Mouse (Mus musculus): ENCODE data around the gene Slc6a17. TPM values are rescaled to one million over a fixed set of nuclear protein-coding genes. Genes with fewer than 3 reads are reported as not detected.

Gene Slc6a17
- polyA plus RNA-seq, 1 experiment from 2014 or later: 3.1 TPM

- Histone ChIP-seq H3K9me3 (ENCODE audit: control insufficient read depth, low read length) (no peaks in the 10 kb centered on the region), H3K9ac (ENCODE audit: low read length) (no peak overlapping the region), H3K4me1 (ENCODE audit: control insufficient read depth, insufficient read depth, low read length) (no peaks in the 10 kb centered on the region), H3K27ac (replicated peaks; ENCODE audit: low read depth, low read length) (no peak overlapping the region), H3K36me3 (ENCODE audit: control insufficient read depth, insufficient read depth, low read length) (no peaks in the 10 kb centered on the region), H3K4me2 (ENCODE audit: low read depth, severe bottlenecking) (no peak overlapping the region), H3K4me3 (ENCODE audit: low read depth, low read length) (no peak overlapping the region), H3K27me3 (ENCODE audit: control insufficient read depth, insufficient read depth, low read length) (no peaks in the 10 kb centered on the region)
- DNase-seq (ENCODE audit: low spot score) (peak; percentile 62), ATAC-seq (ENCODE audit: insufficient number of reproducible peaks, low FRiP score, low TSS enrichment, low read depth) (no peak)
- 36% methylated on average over 6 of the region's 6 CpGs for WGBS
These were observed 45.6 kb downstream of the Slc6a17 start for GRCm38 (mm10) chr3:107472198-107472597.

DNA sequence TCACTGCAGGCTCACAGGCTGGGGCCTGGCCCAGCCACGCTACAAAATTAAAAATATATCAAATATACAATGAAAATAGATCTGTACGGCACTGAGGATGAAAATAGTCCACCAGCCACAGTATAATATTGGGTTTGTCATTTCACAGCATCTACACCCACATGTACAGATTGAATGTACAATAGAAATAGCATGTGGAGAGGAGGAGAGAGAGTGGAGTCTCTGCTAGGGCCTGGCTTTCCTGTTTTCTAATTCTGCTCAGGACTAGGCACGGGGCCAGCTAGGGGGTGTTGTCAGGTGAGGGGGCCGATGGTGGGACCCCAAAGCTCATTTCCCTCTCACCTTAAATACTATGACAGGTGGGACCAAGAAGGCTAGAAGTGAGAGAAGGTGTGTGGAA, 48.8 kb downstream of the Slc6a17 start:
- DNase-seq (ENCODE audit: low spot score) (no peak), ATAC-seq (ENCODE audit: insufficient number of reproducible peaks, low FRiP score, low TSS enrichment, low read depth) (no peak)
- Histone ChIP-seq H3K4me1 (ENCODE audit: control insufficient read depth, insufficient read depth, low read length) (no peaks in the 10 kb centered on the region), H3K9ac (ENCODE audit: low read length) (no peak overlapping the region), H3K9me3 (ENCODE audit: control insufficient read depth, low read length) (no peaks in the 10 kb centered on the region), H3K4me3 (ENCODE audit: low read depth, low read length) (no peak overlapping the region), H3K4me2 (ENCODE audit: low read depth, severe bottlenecking) (no peak overlapping the region), H3K27ac (replicated peaks; ENCODE audit: low read depth, low read length) (no peak overlapping the region), H3K27me3 (ENCODE audit: control insufficient read depth, insufficient read depth, low read length) (peaks cover 4% of the 10 kb centered on the region; the same call in 1 of the 2 replicates), H3K36me3 (ENCODE audit: control insufficient read depth, insufficient read depth, low read length) (no peaks in the 10 kb centered on the region)
- 81% methylated on average over 4 of the region's 4 CpGs for WGBS

GRCm38 (mm10) chr3:107468106-107468505, 49.7 kb downstream of the Slc6a17 start:
- no peak overlapping the region for H3K4me3 ChIP-seq (ENCODE audit: low read depth, low read length)
- DNase-seq (ENCODE audit: low spot score): no peak
- no peak overlapping the region for H3K9ac ChIP-seq (ENCODE audit: low read length)
- no peaks in the 10 kb centered on the region for H3K9me3 ChIP-seq (ENCODE audit: control insufficient read depth, low read length)
- H3K4me1 ChIP-seq (ENCODE audit: control insufficient read depth, insufficient read depth, low read length): no peaks in the 10 kb centered on the region
- no peaks in the 10 kb centered on the region for H3K36me3 ChIP-seq (ENCODE audit: control insufficient read depth, insufficient read depth, low read length)
- H3K27me3 ChIP-seq (ENCODE audit: control insufficient read depth, insufficient read depth, low read length): peaks cover 4% of the 10 kb centered on the region; the same call in 1 of the 2 replicates
- no peak overlapping the region for H3K4me2 ChIP-seq (ENCODE audit: low read depth, severe bottlenecking)
- H3K27ac ChIP-seq (replicated peaks; ENCODE audit: low read depth, low read length): no peak overlapping the region
- no peak for ATAC-seq (ENCODE audit: insufficient number of reproducible peaks, low FRiP score, low TSS enrichment, low read depth)
- WGBS: 85% methylated on average over 11 of the region's 11 CpGs

DNA sequence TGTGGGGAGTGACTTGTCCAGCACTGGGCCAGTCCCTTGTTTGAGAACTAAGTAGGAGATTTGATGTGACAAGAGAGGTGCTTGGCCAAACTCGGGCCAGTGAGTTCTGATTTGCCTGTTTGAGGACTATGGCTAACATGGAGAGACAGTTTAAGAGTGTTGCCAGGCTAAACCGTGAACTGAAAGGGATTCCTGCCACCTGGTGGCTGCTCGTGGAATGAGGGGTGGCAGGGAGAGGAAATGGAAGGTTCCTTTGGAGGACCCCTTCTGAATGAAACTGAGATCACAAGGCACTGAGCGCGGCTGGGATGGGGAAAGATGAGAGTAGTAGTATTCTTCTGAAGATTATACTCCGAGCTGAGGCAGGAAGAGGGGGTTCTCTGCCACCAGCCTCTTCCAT, 51.2 kb downstream of the Slc6a17 start:
- no peak overlapping the region for H3K4me2 ChIP-seq (ENCODE audit: low read depth, severe bottlenecking)
- no peaks in the 10 kb centered on the region for H3K4me1 ChIP-seq (ENCODE audit: control insufficient read depth, insufficient read depth, low read length)
- H3K9me3 ChIP-seq (ENCODE audit: control insufficient read depth, low read length): no peaks in the 10 kb centered on the region
- no peak overlapping the region for H3K9ac ChIP-seq (ENCODE audit: low read length)
- H3K36me3 ChIP-seq (ENCODE audit: control insufficient read depth, insufficient read depth, low read length): no peaks in the 10 kb centered on the region
- DNase-seq (ENCODE audit: low spot score): peak; percentile 89
- H3K27me3 ChIP-seq (ENCODE audit: control insufficient read depth, insufficient read depth, low read length): peaks cover 8% of the 10 kb centered on the region
- no peak overlapping the region for H3K27ac ChIP-seq (replicated peaks; ENCODE audit: low read depth, low read length)
- 10% methylated on average over 6 of the region's 6 CpGs for WGBS
- H3K4me3 ChIP-seq (ENCODE audit: low read depth, low read length): no peak overlapping the region
- ATAC-seq (ENCODE audit: insufficient number of reproducible peaks, low FRiP score, low TSS enrichment, low read depth): no peak

DNA sequence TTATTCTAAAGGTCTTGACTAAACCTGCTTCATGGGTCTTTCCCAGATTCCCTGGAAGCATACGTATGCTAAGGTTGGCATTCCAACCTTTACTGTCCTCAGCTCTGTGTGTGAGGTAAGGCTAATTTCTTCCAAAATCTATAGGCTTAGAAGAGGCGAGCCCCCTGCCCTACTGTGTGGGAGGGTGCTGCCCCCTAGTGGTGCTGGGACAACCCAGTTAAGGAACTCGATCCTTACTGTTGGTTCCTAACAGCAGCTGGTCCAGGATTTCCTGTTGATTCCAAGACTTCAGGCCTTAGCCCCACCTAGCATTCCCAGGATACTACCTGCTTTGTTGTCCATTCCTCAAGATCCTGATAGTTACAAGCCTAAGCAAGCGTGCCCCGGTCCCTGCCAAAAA, 55.7 kb downstream of the Slc6a17 start:
- WGBS: 15% methylated on average over 5 of the region's 5 CpGs
- Histone ChIP-seq H3K4me1 (ENCODE audit: control insufficient read depth, insufficient read depth, low read length) (peaks cover 19% of the 10 kb centered on the region), H3K9ac (ENCODE audit: low read length) (no peak overlapping the region), H3K27ac (replicated peaks; ENCODE audit: low read depth, low read length) (no peak overlapping the region), H3K36me3 (ENCODE audit: control insufficient read depth, insufficient read depth, low read length) (no peaks in the 10 kb centered on the region), H3K4me3 (ENCODE audit: low read depth, low read length) (no peak overlapping the region), H3K27me3 (ENCODE audit: control insufficient read depth, insufficient read depth, low read length) (peaks cover 51% of the 10 kb centered on the region), H3K9me3 (ENCODE audit: control insufficient read depth, low read length) (no peaks in the 10 kb centered on the region), H3K4me2 (ENCODE audit: low read depth, severe bottlenecking) (no peak overlapping the region)
- DNase-seq (ENCODE audit: low spot score) (peak; percentile 93), ATAC-seq (ENCODE audit: insufficient number of reproducible peaks, low FRiP score, low TSS enrichment, low read depth) (no peak)

DNA sequence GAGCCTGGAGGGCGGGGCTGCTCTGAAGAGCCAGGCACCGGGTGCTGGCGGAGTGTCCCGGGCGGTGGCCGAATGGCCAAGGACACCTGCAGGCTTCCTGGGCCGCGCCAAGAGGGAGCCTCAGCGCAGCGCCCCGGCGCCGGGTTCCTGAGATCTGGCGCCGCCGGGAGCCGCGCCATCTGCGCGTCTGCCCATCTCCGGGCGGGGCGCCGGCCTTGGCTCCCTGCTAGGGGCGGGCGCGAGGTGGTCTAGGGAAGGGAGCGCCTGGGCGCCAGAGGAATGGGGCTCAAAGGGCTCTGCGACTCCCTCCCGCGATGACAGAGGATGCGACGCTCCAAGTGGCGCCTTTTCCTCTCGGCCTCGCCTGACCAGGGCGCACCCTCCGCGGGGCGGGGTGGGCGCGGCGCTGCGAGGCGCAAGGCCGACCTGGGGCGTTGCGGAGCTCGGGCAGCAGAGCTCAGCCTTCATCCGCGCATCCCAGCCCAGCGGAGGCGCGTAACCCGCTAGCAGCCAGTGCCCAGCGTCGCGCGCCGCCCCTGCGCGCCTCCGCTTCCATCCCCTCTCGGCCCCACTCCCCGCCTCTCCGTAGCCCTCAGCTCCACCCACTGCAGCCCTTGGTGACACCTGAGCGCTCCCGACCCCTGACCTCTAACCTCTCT, 57.9 kb downstream of the Slc6a17 start:
- H3K4me1 ChIP-seq (ENCODE audit: control insufficient read depth, insufficient read depth, low read length): peaks cover 19% of the 10 kb centered on the region
- H3K36me3 ChIP-seq (ENCODE audit: control insufficient read depth, insufficient read depth, low read length): no peaks in the 10 kb centered on the region
- WGBS: under 1% methylated on average over 59 of the region's 69 CpGs
- H3K9ac ChIP-seq (ENCODE audit: low read length): peak overlapping the region; percentile 30
- peak; percentile 23; the same call in 1 of the 2 replicates for ATAC-seq (ENCODE audit: insufficient number of reproducible peaks, low FRiP score, low TSS enrichment, low read depth)
- H3K27me3 ChIP-seq (ENCODE audit: control insufficient read depth, insufficient read depth, low read length): peaks cover 67% of the 10 kb centered on the region
- H3K4me2 ChIP-seq (ENCODE audit: low read depth, severe bottlenecking): peak overlapping the region; percentile 98
- no peak overlapping the region for H3K27ac ChIP-seq (replicated peaks; ENCODE audit: low read depth, low read length)
- peak; percentile 54 for DNase-seq (ENCODE audit: low spot score)
- H3K4me3 ChIP-seq (ENCODE audit: low read depth, low read length): peak overlapping the region; percentile 53
- H3K9me3 ChIP-seq (ENCODE audit: control insufficient read depth, low read length): no peaks in the 10 kb centered on the region

DNA sequence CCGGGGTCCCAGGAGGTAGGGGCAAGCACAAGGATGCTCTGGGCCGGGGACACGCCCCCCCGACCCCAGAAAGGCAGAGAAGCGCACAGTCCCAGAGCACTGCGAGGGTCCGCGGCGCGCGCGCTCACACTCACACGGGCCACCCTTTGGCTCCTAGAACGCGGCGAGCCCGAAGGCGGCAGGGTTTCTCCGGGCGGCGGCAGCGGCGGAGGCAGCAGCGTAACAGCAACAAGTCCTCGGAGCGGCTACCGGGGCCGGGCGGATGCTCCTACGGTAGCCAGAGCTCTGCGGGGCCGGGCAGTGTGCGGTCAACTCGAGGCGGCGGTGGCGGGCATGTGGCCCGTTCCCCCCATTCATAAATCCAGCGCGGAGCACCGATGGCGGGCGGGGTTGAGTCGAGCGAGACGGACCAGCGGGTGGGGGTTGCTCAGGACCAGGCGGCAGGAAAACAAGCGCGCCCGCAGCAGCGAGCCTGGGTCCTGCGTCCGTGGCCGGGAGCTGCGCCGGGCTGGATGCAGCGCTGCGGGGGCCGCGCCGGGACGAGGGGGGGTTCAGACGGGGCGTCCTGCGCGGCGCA, 58.5 kb downstream of the Slc6a17 start, which contains the start of gene Kcnc4:
Gene Kcnc4 (minus strand): TSS at position 357 of the 577 bp plus-strand sequence.
- H3K4me2 ChIP-seq (ENCODE audit: low read depth, severe bottlenecking): peak within 1 kb of the TSS; percentile 98
- H3K9ac ChIP-seq (ENCODE audit: low read length): peak within 1 kb of the TSS; percentile 30
- H3K36me3 ChIP-seq (ENCODE audit: control insufficient read depth, insufficient read depth, low read length): no peaks in the 10 kb centered on the region
- ATAC-seq (ENCODE audit: insufficient number of reproducible peaks, low FRiP score, low TSS enrichment, low read depth) (peak; percentile 22; the same call in 1 of the 2 replicates), DNase-seq (ENCODE audit: low spot score) (no peak)
- WGBS: under 1% methylated on average over 67 of the region's 68 CpGs
- no peaks in the 10 kb centered on the region for H3K9me3 ChIP-seq (ENCODE audit: control insufficient read depth, low read length)
- peaks cover 19% of the 10 kb centered on the region for H3K4me1 ChIP-seq (ENCODE audit: control insufficient read depth, insufficient read depth, low read length)
- no peak within 1 kb of the TSS for H3K27ac ChIP-seq (replicated peaks; ENCODE audit: low read depth, low read length)
- peak within 1 kb of the TSS; percentile 53 for H3K4me3 ChIP-seq (ENCODE audit: low read depth, low read length)
- H3K27me3 ChIP-seq (ENCODE audit: control insufficient read depth, insufficient read depth, low read length): peaks cover 65% of the 10 kb centered on the region

DNA sequence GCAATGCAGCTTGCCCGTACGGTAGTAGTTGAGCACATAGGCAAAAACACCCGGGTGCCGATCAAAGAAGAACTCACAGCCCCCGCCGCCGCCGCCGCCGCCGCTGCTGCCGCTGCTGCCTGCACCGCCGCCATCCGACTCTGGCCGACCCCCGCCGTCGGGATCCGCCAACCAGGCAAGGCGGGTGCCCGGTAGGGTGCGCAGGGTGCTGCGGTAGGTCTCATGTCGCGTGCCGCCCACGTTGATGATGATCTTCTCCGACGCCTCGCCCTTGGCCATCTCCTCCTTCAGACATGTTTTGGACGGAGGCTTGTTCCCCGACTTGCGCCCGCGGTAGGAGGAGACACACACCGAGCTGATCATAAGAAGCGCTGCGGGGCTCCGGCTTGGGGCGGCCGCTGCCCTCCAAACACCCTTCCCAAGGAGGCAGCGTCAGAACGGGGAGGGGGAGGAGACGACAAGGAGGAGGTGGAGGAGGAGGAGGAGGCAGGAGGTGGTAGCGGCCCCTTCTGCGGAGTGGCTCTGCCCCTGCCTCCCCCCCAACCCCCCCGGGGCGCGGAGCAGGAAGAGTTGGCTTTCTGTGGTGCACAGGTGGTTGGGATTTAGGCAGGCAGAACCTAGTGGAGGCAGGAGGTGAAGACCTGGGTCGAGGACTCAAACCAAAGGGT, 59.2 kb downstream of the Slc6a17 start:
- Histone ChIP-seq H3K9ac (ENCODE audit: low read length) (peak overlapping the region; percentile 22), H3K4me3 (ENCODE audit: low read depth, low read length) (peak overlapping the region; percentile 53), H3K4me2 (ENCODE audit: low read depth, severe bottlenecking) (peak overlapping the region; percentile 98), H3K36me3 (ENCODE audit: control insufficient read depth, insufficient read depth, low read length) (no peaks in the 10 kb centered on the region), H3K9me3 (ENCODE audit: control insufficient read depth, low read length) (no peaks in the 10 kb centered on the region), H3K4me1 (ENCODE audit: control insufficient read depth, insufficient read depth, low read length) (peaks cover 19% of the 10 kb centered on the region), H3K27me3 (ENCODE audit: control insufficient read depth, insufficient read depth, low read length) (peaks cover 63% of the 10 kb centered on the region), H3K27ac (replicated peaks; ENCODE audit: low read depth, low read length) (no peak overlapping the region)
- WGBS: under 1% methylated on average over 51 of the region's 51 CpGs
- DNase-seq (ENCODE audit: low spot score) (peak; percentile 67), ATAC-seq (ENCODE audit: insufficient number of reproducible peaks, low FRiP score, low TSS enrichment, low read depth) (no peak)

Data from limb, embryonic 11.5 days (tissue).